Mouse (Mus musculus) urinary bladder, postnatal 10 days (tissue): ENCODE results near the gene 2310022A10Rik.
A peak's percentile ranks its signal among the peaks of the same experiment; 100 is the strongest.

ENCODE experiments used
- DNase-seq: peaks from one replicate; pipeline ENCODE4 v3.0.0; 2022; ENCODE audit warnings: low spot score

2310022A10Rik gene

DNA sequence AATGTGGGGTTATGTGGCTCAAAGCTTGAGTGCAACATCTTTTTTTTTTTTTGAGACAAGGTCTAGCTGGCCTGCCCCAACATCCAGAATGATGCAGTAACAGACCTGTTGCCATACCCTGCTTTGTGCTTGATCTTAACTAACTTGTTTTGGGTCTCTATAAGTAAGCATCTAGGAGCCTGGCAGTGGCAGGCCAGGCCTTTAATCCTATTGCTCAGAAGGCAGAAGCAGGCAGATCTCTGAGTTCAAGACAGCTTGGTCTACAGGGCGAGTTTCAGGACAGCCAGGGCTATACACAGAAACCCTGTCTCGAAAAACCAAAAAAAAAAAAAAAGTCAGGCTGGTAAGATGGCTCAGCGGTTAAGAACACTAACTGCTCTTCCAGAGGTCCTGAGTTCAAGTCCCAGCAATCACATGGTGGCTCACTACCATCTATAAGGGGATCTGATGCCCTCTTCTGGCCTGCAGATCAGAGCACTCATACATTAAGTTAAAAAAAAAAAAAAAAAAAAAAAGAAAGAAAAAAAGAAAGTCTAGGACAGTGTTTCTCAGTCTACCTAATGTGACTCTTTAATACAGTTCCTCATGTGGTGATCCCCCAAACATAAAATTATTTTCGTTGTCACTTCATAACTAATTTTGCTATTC, 37.7 kb downstream of the 2310022A10Rik start:
- DNase-seq: no peak

GRCm38 (mm10) chr7:27591266-27592216, 38.5 kb downstream of the 2310022A10Rik start, which contains the start of gene Akt2:
TSS of gene Akt2 (plus strand) at chr7:27591552.
- peak; percentile 45 for DNase-seq

DNA sequence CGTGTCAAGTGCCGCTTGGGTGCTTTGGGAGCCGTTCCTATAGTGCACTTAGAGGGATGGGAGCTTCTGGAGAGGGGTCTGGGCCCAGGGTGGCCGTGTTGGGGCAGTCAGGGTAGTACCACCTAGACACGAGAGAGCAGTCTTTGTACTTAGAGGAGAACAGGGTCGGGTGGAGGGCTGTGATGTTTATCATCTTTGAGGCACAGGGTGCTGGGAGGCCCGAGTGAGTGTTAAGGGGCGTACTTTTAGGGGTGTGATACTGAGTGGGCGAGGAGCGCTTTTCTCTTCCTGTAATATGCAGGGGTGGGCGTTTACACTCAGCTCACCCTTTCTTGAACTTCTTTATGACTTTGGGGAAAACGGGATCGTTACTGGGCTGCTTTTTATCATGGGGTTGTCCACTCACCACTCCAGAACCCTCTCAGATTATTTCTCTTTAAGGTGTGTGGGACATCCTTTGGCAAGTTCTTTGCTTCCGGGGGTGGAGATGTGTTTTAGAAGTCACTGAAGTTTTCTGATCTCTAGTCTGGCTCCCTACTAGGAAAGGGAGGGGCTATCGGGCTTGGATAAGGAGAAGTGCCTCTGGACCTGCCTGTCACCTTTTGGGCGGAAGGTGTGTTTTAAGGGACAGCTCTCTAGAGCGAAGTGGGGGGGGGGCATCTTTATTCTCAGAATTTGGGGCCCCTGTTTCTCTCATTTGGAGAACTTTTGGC, 39.3 kb downstream of the 2310022A10Rik start:
- no peak for DNase-seq

DNA sequence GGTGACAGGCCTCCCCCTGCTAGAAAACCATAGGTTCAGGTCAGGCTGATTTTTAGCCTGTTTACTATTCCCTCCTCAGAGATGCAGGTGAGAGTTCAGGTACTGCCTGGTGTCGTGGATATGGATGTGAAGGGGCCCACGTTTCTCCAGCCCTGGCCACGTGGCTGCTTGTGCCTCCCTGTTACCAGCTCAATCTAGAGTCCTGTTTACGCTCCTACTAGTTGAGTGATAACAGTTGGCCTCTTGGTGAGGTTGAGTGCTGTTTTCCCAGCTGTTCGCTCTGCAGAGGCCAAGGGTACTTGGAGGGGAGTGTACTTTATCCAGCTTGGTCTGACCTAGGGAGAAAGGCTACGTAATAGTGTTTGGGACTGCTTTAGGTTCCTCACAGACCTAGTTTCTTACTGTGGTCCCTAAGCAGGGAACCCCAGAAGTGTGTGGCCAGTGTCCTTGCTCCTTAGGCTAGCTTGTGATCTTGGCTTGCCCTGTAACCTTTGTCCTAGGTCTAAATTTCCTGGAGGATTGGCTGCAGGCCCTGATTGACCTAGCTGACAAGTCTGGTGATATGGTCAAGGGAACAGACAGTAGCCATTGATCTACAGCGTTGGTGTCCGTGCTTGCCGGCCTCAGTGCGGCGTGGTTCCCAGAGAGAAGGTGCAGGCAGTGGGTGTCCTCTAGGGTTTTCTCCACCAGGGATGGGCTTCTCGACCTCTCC, 40.1 kb downstream of the 2310022A10Rik start:
- DNase-seq: no peak

- DNase-seq: no peak
Observed at GRCm38 (mm10) chr7:27596586-27597503, 43.8 kb downstream of the 2310022A10Rik start.

GRCm38 (mm10) chr7:27598053-27598452, 45.0 kb downstream of the 2310022A10Rik start:
- no peak for DNase-seq

DNA sequence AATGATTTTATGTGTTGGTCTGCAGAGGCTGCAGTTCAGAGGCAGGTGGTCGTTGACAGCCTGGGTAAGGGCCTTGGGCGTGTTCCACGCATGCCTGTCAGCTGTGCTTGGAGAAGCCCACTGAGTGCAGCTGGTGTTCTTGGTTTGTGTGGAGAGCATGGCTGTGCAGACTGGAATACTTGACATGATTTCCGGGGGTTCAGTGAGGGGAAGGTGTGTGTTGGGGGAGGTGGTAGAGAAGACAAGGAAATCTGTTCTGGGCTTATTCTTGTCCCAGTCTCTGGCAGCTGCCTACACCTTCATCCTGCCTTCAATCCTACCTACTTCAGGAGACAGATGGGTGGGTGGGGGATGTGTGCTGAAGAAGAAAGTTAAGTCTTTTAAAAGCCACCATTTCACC, 48.6 kb downstream of the 2310022A10Rik start:
- no peak for DNase-seq

- no peak for DNase-seq
Observed at GRCm38 (mm10) chr7:27602161-27602560, 49.1 kb downstream of the 2310022A10Rik start.

- no peak for DNase-seq
Observed at GRCm38 (mm10) chr7:27602835-27603234, 49.8 kb downstream of the 2310022A10Rik start.

DNA sequence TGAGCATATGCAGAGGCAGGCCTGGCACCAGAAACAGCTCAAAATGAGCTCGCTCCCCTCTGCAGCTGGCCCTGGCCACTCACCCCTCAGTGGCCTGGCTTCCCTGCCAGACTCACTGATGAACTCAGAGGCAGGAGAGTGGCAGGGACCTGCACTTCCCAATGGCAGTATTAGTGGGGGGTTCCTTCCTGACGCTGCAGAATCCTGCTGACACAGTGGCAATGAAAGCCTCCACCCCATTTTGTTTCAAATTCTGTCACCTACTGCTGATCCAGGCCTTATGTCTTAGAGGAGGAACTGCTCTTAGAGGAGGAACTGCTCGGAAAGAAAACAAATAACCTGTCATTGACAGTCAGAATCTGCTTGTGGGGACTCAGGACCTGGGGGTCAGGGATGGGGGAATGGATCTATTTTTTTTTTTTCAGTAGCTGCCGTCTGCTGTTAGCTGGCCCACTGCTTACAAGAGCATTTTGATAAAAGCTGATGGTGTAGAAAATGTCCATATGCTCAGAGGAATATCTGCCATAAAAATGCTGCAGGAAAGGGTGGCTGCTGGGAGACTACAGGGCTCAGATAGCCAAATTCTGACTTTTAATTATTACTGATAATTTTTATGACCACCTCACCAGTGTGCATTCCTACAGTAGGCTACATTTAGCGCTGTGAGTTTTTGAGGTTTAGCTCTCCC, 51.8 kb downstream of the 2310022A10Rik start:
- DNase-seq: no peak

GRCm38 (mm10) chr7:27605499-27606285, 52.7 kb downstream of the 2310022A10Rik start:
- no peak for DNase-seq

DNA sequence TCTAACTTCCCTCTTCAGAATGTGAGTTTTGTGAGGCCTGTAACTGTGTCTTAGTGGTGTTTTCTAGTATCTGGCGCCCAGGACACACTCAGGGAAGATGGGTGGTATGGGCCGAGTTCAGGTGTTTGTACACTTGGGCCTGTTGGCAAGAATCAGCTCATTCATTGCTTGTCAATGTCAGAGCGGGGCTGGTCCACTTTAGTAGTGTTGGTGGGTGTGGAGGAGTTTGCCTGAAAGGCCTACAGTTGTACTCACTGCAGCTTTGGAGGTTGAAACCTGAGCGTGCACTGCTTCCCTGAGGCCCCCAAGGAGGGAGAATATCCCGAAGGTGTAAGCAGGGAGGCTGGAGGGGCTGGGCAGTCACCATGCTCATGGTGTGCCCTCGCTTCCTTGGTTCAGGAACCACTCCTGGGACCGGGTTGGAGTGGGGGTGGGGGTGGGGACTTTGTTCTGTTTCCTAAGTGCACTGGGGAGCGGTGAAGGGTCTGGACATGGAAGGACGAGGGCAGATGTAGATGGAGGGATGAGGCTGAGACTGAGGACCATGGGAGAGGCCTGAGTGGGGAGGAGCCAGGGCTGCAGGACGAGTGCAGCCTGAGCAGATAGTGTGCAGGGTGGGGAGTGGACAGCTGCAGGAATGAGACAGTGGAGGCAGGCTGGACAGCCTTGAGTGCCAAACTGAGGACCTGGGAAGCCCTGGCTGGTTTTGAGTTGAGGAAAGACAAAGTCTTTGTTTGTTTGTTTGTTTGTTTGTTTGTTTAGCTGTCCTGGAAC, 53.6 kb downstream of the 2310022A10Rik start:
- DNase-seq: no peak

- no peak for DNase-seq
Observed at GRCm38 (mm10) chr7:27607580-27607979, 54.5 kb downstream of the 2310022A10Rik start.

GRCm38 (mm10) chr7:27608130-27608529, 55.1 kb downstream of the 2310022A10Rik start:
- no peak for DNase-seq

DNA sequence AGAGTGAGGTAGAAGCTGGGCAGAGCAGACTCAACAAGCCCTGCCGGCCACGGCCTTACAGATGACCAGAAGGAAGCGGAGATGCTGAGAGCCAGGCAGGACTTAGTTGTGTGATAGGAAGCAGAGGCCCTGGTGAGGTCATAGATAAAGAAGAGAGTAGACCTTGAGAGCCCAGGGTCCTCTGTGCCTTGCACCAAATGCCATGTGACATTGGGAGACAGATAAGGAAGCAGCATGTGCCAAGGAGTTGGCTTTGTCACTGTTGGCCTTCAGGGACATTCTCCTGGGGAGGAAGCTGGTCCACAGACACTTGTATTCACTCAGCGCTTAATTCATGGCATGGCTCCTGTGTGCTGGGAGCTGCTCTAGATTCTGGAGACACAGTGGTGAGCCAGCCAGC, 56.3 kb downstream of the 2310022A10Rik start:
- no peak for DNase-seq

DNA sequence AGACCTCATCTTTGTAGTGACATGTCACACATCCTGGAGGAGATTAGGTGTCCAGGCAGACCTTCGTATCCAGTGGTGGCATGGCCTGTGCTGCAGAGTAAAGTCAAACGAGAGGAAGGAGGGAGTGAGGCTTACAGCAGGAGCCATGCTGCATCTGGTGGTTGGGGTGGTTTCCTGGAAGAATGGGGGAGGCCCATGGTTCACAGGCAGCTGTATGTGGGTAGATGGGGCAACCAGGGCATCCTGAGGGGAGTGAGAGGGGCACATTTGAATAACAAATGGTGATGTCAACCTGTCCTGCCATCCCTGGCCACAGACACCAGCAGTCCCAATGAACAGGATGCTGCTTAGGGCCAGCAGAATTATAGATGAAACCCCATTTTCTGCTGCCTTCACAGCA, 56.7 kb downstream of the 2310022A10Rik start:
- DNase-seq: no peak

GRCm38 (mm10) chr7:27610370-27610769, 57.3 kb downstream of the 2310022A10Rik start:
- DNase-seq: no peak

DNA sequence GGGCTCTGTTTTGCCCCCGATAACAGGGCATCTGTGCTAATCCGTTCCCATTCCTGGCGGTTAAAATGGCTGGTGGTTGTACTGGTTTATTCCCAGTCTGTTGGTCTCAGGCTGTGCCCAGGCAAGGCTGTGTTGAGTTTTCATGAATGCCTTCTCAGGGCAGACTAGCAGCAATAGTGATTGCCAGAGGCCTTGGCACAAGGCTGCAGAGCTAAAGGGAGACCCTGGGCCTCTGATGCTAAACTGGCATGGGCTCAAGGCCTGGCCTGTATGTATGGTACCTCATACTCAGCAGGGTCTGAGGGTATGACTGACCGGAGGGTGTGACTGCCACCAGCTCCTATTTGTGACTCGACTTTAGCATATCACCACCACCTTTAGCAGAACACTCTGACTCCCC, 57.8 kb downstream of the 2310022A10Rik start:
- DNase-seq: no peak

- no peak for DNase-seq
Observed at GRCm38 (mm10) chr7:27612940-27613339, 59.9 kb downstream of the 2310022A10Rik start.
